Mouse (Mus musculus) megakaryocyte, embryonic 14.5 days (primary cell): ENCODE results near the gene Dnajc25.

ENCODE experiments used
- FLI1 ChIP-seq: IDR thresholded peaks from 2 replicates; pipeline ENCODE4 v1.6.1; 2012; ENCODE audit warnings: low read length, inconsistent platforms, mixed read lengths
- GATA1 ChIP-seq: IDR thresholded peaks from 3 replicates; pipeline ENCODE4 v1.6.1; 2012; ENCODE audit warnings: mixed read lengths, low read length, inconsistent platforms, borderline replicate concordance

DNA sequence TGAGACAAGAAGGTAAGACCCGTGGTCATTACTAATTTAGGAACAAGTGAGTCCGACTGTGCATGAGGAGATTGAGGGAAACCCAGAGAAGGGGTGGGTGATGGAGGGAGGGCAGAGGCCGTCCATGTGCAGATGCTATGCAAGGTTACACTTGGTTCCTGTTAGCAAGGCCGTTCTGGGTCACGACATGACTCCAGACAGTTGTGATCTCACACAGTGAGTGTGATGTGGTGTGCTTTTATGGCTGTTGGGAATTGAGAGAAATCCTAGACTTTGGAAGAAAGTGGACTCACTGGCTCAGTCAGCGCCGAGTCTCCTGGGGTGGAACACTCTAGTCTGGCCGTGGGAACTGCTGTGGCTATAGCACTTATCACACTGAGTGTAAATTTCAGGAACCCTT, 11.3 kb downstream of the Dnajc25 start:
- no peak for TF ChIP-seq GATA1
- TF ChIP-seq FLI1, result no peak
